Mouse (Mus musculus) stomach, embryonic 15.5 days (tissue): ENCODE measurements around the gene Akap7. TPM values are rescaled to one million over a fixed set of nuclear protein-coding genes. Genes with fewer than 3 reads are reported as not detected.

Source experiments
- ATAC-seq: fragments of 200-750 bp; cut with Nextera tagmentation; 2 replicates; pipeline ENCODE4 v1.8.0; 2017; ENCODE audit warnings: low read depth, moderate number of reproducible peaks, moderate TSS enrichment; ENCODE audit not compliant: insufficient read depth, low FRiP score
- H3K27ac ChIP-seq: fragments of 300-500 bp; sonication (generic); 2 replicates; pipeline ENCODE4 v1.5.1; 2015; ENCODE audit warnings: mild to moderate bottlenecking, inconsistent platforms
- H3K27me3 ChIP-seq: fragments of 300-500 bp; sonication (generic); replicated peaks from 2 replicates; pipeline ENCODE4 v1.6.1; 2015; ENCODE audit warnings: inconsistent platforms
- H3K36me3 ChIP-seq: fragments of 300-500 bp; sonication (generic); 2 replicates; pipeline ENCODE4 v1.6.1; 2015; ENCODE audit warnings: inconsistent platforms
- H3K4me1 ChIP-seq: fragments of 300-500 bp; sonication (generic); 2 replicates; pipeline ENCODE4 v1.6.1; 2015; ENCODE audit warnings: inconsistent platforms
- H3K4me2 ChIP-seq: fragments of 300-500 bp; sonication (generic); 2 replicates; pipeline ENCODE4 v1.6.1; 2015; ENCODE audit warnings: mild to moderate bottlenecking, inconsistent platforms
- H3K4me3 ChIP-seq: fragments of 300-500 bp; sonication (generic); replicated peaks from 2 replicates; pipeline ENCODE4 v1.5.1; 2015; ENCODE audit warnings: inconsistent platforms
- H3K9ac ChIP-seq: fragments of 300-500 bp; sonication (generic); 2 replicates; pipeline ENCODE4 v1.6.1; 2015; ENCODE audit warnings: inconsistent platforms
- H3K9me3 ChIP-seq: fragments of 300-500 bp; sonication (generic); 2 replicates; pipeline ENCODE4 v1.6.1; 2016; ENCODE audit warnings: inconsistent platforms
- WGBS: fragments of 180-500 bp; shearing (Covaris S2); methylation state at CpG from one replicate; pipeline ENCODE4 v1.1.7; 2015; 5-methylcytosine and 5-hydroxymethylcytosine counted together
- polyA plus RNA-seq: library from polyadenylated mRNA; unstranded; fragments of >200 nt; fragmentation: Nextera tagmentation; extraction: Ambion mirVana; gene quantifications from 2 replicates; pipeline ENCODE4 v1.2.1, GENCODE M21; 2015

The Akap7 gene
- polyA plus RNA-seq, 1 experiment from 2014 or later: 29.1 TPM

DNA sequence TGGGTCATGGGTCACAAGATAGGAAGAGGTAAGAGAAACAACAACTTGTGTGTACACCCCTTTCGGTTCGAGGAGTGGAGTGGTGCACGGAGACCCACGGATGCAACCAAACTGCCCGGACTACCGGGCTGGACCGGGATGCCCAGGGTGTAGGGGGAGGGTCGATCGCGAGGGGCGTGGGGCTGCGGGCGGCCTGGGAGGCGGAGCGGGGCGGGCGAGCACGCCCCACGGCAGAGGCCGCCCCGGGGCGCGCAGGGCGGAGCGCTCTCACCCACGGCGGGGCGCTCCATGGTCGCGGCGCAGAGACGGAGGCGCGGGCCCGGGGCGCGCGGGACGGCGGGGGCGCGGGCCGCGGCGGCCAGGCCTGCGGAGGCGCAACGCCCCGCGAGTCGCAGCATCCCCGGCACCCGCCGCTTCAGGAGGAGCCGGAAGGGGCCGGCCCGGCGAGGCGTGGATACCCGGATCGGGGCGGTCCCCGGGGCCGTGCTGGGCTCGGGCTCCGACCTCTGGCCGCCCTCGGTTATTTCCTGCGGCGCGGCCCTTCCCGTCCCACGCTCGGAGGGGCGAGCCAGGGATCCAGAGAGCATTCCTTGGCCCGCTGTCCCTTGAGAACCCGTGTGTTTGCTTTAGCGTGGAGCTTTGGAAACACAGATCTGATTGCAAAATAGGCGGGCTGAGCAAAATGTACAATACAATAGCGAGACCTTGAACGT is 10.9 kb downstream of the Akap7 start:
- Histone ChIP-seq H3K36me3 (no peaks in the 10 kb centered on the region), H3K4me3 (peak overlapping the region; percentile 73), H3K9me3 (no peaks in the 10 kb centered on the region), H3K4me1 (peaks cover 16% of the 10 kb centered on the region), H3K27ac (peak overlapping the region; percentile 96), H3K27me3 (no peaks in the 10 kb centered on the region), H3K4me2 (peak overlapping the region; percentile 53), H3K9ac (peak overlapping the region; percentile 26)
- peak; percentile 92 for ATAC-seq
- under 1% methylated on average over 62 of the region's 81 CpGs for WGBS

DNA sequence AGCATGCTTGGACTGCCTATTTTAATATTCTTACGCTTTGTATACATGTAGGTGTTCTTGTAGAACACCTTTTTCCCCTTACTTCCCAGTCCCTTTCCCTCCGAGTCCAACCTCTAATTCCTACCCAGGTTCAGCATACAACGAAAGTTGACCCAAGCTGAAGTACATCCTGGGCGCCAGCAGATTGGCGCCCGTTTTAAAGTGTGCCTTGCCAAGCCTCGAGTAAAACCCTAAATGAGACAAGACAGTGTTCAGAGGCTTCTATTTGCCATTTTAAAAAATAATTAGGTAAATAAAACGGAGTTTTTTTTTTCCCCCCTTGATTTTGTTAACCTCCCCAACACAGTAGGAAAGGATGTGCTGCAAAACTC is 11.4 kb downstream of the Akap7 start:
- H3K27ac ChIP-seq: peak overlapping the region; percentile 96
- H3K4me1 ChIP-seq: peaks cover 16% of the 10 kb centered on the region
- no peak for ATAC-seq
- H3K9ac ChIP-seq: peak overlapping the region; percentile 26
- H3K4me3 ChIP-seq: peak overlapping the region; percentile 73
- no peaks in the 10 kb centered on the region for H3K9me3 ChIP-seq
- no peaks in the 10 kb centered on the region for H3K36me3 ChIP-seq
- WGBS: 41% methylated on average over 8 of the region's 8 CpGs
- H3K4me2 ChIP-seq: peak overlapping the region; percentile 53
- no peaks in the 10 kb centered on the region for H3K27me3 ChIP-seq

DNA sequence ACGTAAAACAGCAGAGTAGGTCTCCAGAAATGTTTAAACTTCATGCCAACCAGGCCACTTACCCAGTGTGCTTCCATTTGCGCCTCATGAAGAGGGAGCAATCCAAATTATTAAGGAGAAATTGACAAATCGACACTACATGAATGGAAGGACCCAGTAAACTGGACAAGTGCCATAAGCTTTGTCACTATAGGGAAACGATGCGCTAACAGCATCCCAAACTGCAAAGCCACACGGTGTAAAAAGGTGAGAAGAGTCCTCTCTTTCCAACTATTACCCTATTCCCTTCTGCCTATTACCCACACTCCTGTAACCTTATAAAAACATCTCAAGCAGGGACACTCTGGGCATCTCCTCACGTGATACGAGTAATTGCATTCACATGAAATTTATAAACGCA is 11.8 kb downstream of the Akap7 start:
- no peaks in the 10 kb centered on the region for H3K9me3 ChIP-seq
- no peak overlapping the region for H3K4me2 ChIP-seq
- H3K27me3 ChIP-seq: no peaks in the 10 kb centered on the region
- no peak for ATAC-seq
- 0 out of 2 replicates have a peak overlapping the region, but pooled peaks have one; percentile 28 for H3K27ac ChIP-seq
- WGBS: 76% methylated on average over 9 of the region's 9 CpGs
- no peaks in the 10 kb centered on the region for H3K36me3 ChIP-seq
- no peak overlapping the region for H3K4me3 ChIP-seq
- H3K9ac ChIP-seq: no peak overlapping the region
- peaks cover 16% of the 10 kb centered on the region for H3K4me1 ChIP-seq

DNA sequence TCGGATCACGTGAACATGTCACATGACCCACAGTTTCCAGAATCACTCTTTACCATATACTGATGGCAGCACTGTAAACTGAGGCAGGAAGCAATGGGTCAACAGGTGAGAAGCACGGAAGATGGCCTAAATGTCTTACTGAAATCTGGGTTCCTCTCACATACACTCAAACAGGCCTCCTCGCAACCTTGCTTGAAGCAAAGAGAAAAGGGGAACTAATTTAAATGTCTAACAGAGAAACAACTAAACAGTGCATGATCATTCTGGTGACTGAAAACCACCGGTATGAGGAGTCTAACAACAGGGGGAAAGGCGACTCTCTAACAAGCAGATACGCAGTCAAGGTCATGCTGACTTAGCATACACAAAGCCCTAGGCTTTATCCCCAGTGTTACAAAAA is 12.7 kb downstream of the Akap7 start:
- ATAC-seq: no peak
- Histone ChIP-seq H3K27me3 (no peaks in the 10 kb centered on the region), H3K27ac (0 out of 2 replicates have a peak overlapping the region, but pooled peaks have one; percentile 28), H3K9ac (no peak overlapping the region), H3K4me1 (peaks cover 16% of the 10 kb centered on the region), H3K9me3 (no peaks in the 10 kb centered on the region), H3K36me3 (no peaks in the 10 kb centered on the region), H3K4me2 (no peak overlapping the region), H3K4me3 (no peak overlapping the region)
- 76% methylated on average over 7 of the region's 7 CpGs for WGBS

DNA sequence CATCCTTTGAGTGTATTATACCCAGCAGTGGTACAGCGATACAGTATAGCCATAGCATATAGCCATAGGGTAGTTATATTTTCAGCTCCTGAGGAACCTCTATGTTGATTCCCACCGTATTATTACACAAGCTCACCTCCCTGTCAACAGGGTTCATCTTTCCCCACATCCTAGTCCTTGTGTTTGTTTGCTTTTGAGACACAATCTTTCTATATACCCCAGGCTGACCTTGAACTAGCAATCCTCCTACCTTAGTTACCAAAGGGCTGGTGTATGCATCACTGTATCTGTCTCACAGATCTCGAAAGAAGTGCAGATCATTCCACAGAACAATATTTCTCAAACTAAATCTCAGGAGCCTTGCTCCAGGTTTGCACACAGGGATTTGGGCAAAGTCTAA is 13.9 kb downstream of the Akap7 start:
- Histone ChIP-seq H3K4me2 (no peak overlapping the region), H3K9me3 (no peaks in the 10 kb centered on the region), H3K36me3 (no peaks in the 10 kb centered on the region), H3K4me3 (no peak overlapping the region), H3K27ac (no peak overlapping the region), H3K9ac (no peak overlapping the region), H3K27me3 (no peaks in the 10 kb centered on the region), H3K4me1 (peaks cover 16% of the 10 kb centered on the region)
- ATAC-seq: no peak
- 84% methylated on average over 3 of the region's 3 CpGs for WGBS

DNA sequence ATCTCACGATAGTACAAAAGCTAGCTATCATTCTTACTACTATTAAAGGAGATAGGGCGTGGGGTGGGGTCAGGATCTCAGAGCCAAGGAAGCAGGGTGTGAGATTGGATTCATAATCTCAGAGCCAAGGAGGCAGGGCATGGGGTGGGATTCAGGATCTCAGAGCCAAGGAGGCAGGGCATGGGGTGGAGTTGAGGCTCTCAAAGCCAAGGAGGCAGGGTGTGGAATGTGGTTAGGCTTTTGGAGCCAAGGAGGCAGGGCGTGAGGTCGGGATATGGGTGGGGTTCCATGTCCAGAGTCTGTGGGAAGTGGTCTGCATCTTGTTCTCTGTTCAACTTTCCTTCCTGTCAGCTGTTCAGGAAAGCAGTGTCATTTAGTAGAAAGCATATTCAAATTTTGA is 16.6 kb downstream of the Akap7 start:
- no peaks in the 10 kb centered on the region for H3K27me3 ChIP-seq
- H3K4me3 ChIP-seq: no peak overlapping the region
- H3K36me3 ChIP-seq: no peaks in the 10 kb centered on the region
- 66% methylated on average over 4 of the region's 4 CpGs for WGBS
- H3K9ac ChIP-seq: no peak overlapping the region
- no peaks in the 10 kb centered on the region for H3K9me3 ChIP-seq
- H3K27ac ChIP-seq: no peak overlapping the region
- ATAC-seq: no peak
- H3K4me1 ChIP-seq: no peaks in the 10 kb centered on the region
- no peak overlapping the region for H3K4me2 ChIP-seq

DNA sequence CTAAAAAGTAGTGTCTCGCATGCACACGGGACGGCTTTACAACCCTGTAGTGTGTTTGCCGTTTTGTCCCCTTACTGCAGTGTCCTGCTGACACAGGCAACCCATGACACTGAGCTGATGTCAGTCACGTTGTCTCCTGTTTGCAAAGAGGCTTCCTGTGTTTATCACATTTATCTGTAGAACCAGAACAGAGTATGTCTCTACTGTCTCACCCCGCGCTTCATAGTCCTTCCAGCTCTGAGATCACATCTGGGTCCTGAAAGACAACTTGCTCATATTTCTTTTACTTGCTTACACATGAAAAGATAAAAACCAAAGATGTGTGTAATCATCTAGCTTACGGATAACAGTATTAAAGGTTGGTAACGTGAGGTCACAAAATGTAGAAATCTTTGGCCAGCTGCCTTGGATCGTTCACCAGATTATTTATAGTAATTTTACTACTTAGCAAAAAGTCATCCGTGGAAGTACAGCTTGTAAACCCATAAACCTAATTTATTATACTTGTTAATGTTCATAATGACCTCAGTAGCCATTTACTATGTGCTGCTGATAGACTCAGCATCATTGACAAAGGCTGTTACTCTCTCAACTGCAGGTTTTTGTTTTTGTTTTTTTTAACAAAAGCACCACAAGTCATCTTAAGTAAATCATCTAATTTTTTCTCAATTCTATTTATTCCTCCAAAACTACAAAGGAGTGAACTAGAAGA is 22.4 kb downstream of the Akap7 start:
- Histone ChIP-seq H3K9ac (no peak overlapping the region), H3K27ac (no peak overlapping the region), H3K4me3 (no peak overlapping the region), H3K36me3 (no peaks in the 10 kb centered on the region), H3K9me3 (no peaks in the 10 kb centered on the region), H3K4me2 (no peak overlapping the region), H3K4me1 (no peaks in the 10 kb centered on the region), H3K27me3 (no peaks in the 10 kb centered on the region)
- 64% methylated on average over 11 of the region's 11 CpGs for WGBS
- ATAC-seq: no peak

DNA sequence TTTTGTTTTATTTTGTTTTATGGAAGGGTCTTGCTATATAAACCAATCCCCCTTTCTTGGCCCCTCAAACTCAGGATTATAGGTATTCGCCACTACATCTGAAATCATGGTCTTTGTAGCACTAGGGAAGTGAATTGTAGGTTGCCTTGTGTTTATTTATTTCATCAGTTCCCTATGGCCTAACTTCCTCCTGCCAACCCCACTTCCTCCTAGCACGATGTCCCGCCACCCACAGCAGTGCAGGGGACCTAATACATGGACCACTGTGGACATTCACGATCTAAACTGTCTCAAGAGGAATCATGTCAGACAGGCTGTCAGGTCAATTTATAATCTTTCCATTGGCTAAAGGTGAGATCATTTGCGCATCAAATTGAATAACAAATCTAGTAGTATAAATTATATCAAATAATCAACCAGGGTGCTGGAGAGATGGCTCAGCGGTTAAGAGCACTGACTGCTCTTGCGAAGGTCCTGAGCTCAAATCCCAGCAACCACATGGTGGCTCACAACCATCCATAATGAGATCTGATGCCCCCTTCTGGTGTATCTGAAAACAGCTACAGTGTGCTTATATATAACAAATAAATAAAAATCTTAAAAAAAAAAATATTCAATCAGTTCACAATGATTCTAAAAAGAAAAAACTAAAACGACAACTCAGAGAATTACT is 23.1 kb downstream of the Akap7 start:
- 85% methylated on average over 8 of the region's 8 CpGs for WGBS
- Histone ChIP-seq H3K4me2 (no peak overlapping the region), H3K4me3 (no peak overlapping the region), H3K27ac (no peak overlapping the region), H3K36me3 (no peaks in the 10 kb centered on the region), H3K9me3 (no peaks in the 10 kb centered on the region), H3K9ac (no peak overlapping the region), H3K4me1 (no peaks in the 10 kb centered on the region), H3K27me3 (no peaks in the 10 kb centered on the region)
- ATAC-seq: no peak

DNA sequence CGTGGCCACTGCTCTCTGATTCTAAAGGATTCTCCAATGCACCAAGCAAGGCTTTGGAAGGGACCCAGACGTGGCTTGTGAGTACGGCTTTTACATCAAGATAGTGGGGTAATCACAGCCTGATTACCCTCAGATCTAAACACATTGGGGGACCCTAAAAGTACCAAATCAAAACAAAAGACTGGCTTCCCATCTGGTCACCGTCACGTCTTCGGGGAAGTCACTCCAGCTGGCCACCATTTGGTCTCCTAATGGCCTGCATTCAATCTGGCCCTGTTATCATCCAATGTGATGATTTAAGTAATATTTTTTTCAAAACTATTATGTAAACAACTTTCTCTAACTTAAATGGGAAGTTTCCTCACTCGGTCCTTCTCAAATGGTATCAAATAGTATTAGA is 24.3 kb downstream of the Akap7 start:
- no peak overlapping the region for H3K27ac ChIP-seq
- no peaks in the 10 kb centered on the region for H3K4me1 ChIP-seq
- H3K27me3 ChIP-seq: no peaks in the 10 kb centered on the region
- no peak overlapping the region for H3K4me3 ChIP-seq
- no peaks in the 10 kb centered on the region for H3K36me3 ChIP-seq
- H3K9me3 ChIP-seq: no peaks in the 10 kb centered on the region
- WGBS: 50% methylated on average over 7 of the region's 7 CpGs
- H3K4me2 ChIP-seq: no peak overlapping the region
- H3K9ac ChIP-seq: no peak overlapping the region
- ATAC-seq: no peak

DNA sequence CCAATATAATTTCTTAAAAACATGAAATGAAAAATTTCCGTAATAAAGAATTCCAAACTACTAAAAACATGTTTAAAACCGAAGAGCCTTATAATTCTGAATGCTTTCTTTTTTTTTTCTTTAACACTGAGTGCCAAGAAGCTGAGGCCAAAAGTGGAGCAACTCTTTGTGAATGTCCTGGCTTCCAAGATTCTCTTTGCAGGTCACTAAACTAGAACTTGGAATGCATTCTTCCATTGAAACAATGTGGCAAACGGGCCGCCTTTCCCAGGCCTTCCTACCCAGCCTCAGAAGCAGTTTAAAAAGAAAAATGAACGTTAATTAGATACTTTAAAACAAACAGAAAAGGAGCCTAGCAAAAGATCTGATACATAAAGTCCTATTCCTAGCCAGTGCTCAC is 27.5 kb downstream of the Akap7 start:
- WGBS: 61% methylated on average over 5 of the region's 5 CpGs
- Histone ChIP-seq H3K9ac (no peak overlapping the region), H3K36me3 (no peaks in the 10 kb centered on the region), H3K4me3 (no peak overlapping the region), H3K4me2 (no peak overlapping the region), H3K9me3 (no peaks in the 10 kb centered on the region), H3K27me3 (no peaks in the 10 kb centered on the region), H3K4me1 (no peaks in the 10 kb centered on the region), H3K27ac (no peak overlapping the region)
- ATAC-seq: no peak

DNA sequence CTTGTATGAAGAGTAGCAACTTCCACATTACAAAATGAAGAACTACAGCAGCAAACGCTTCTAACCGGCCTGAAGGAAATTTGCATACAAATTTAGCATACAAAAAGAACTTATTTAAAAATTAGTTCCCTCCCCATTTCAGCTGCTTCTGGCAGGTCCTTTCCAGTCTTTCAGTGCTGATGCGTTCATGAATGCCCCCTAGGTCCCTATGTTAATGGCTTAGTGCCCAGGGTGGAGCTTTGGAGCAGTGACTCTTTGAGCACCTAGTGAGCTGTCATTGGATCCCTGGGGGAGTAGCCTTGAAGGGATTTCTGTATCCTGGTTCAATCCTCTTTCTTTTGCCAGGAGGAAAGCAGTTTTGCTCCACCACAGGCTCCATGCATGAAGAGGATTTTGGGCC is 28.3 kb downstream of the Akap7 start:
- Histone ChIP-seq H3K27ac (no peak overlapping the region), H3K36me3 (no peaks in the 10 kb centered on the region), H3K9me3 (no peaks in the 10 kb centered on the region), H3K4me3 (no peak overlapping the region), H3K27me3 (no peaks in the 10 kb centered on the region), H3K9ac (no peak overlapping the region), H3K4me1 (no peaks in the 10 kb centered on the region), H3K4me2 (no peak overlapping the region)
- 71% methylated on average over 3 of the region's 3 CpGs for WGBS
- ATAC-seq: no peak

DNA sequence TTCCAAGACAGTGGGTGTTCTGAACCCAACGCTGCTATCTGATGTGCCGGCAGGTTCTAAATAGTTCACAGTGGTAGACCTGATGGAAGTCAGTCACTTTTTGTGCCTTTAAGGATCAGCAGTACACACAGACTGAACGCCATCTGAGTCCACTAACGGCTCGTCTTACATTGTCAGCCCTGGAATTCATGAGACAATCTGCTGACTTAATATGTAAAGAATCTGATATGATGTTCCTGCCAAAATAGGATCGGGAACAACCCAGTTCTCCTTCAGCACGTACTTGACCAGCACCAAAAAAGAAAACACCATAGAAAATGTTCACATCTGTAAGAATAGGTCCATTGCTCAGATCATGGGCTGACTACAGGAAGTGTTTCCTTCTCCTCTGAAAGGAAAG is 32.2 kb downstream of the Akap7 start:
- Histone ChIP-seq H3K27me3 (no peaks in the 10 kb centered on the region), H3K4me3 (no peak overlapping the region), H3K36me3 (no peaks in the 10 kb centered on the region), H3K4me2 (no peak overlapping the region), H3K4me1 (0 out of 2 replicates have a peak, but pooled peaks cover 4% of the 10 kb centered on the region), H3K9ac (no peak overlapping the region), H3K9me3 (no peaks in the 10 kb centered on the region), H3K27ac (no peak overlapping the region)
- WGBS: 58% methylated on average over 7 of the region's 7 CpGs
- ATAC-seq: no peak
